In the genomic region with DNA sequence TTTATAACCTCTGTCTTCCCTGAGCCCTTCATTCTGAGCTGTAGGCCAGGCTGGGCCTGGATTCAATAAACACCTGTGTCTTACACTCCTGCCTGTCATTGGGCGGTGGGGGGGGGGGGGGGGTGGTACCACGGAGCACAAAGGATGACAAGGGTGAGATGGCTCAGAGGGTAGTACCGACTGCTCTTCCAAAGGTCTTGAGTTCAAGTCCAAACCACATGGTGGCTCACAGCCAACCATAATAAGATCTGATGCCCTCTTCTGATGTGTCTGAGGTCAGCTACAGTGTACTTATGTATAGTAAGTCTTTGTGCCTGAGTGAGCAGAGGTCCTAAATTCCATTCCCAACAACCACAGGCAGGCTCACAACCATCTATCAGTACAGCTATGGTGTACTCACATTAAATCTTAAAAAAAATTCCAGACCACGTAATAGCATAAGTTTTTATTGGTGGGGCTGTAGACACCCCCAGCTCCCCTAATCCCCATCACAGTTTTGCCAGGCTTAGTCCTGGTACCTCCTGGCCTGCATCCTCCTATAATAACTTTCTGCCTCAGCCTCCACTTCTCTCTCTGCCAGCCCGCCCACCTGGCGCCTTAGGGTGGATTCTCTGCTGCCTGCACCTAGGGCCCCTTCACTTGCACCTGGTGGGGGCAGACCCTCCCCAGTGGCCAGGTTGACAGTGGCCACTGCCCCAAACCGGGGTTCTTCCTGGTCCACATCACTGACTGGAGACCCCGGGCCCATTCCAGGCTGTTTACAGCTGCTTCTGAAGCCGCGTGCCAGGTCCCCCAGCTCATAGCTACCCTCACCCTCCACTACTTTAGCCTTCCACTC, we compare ENCODE assay signal across 10 mouse cellular contexts. TPM values are rescaled to one million over a fixed set of nuclear protein-coding genes. Genes with fewer than 3 reads are reported as not detected.
DNase-seq lines count a peak whose midpoint lies in the region; ATAC-seq lines count a peak whose summit lies in the region.
"Had no signal": no experiment of that assay in that cellular context is flagged by ENCODE, and none has a peak within 500 bp of the region (broad histone marks: within the 10 kb centered on the region; RNA-seq: fewer than 3 reads in every experiment).

No protein-coding gene starts in this region.

- WGBS in neural tube, embryonic 11.5 days = 70% methylated on average over 8 of the region's 10 CpGs
- WGBS in liver, embryonic 11.5 days = 58% methylated on average over 10 of the region's 10 CpGs

- no peaks in the 10 kb centered on the region for H3K27me3 ChIP-seq in neural tube, embryonic 11.5 days (ENCODE audit: control insufficient read depth, insufficient read depth, low read length)
- no peaks in the 10 kb centered on the region for H3K27me3 ChIP-seq in liver, embryonic 11.5 days (replicated peaks; ENCODE audit: control insufficient read depth, insufficient read depth, low read length)

- no peaks in the 10 kb centered on the region for H3K9me3 ChIP-seq in neural tube, embryonic 11.5 days (ENCODE audit: control insufficient read depth, low read length)
- H3K9me3 ChIP-seq in liver, embryonic 11.5 days (ENCODE audit: control insufficient read depth, low read length) = no peaks in the 10 kb centered on the region

- no peak overlapping the region for H3K4me3 ChIP-seq in neural tube, embryonic 11.5 days (ENCODE audit: low read depth, low read length)
- no peak overlapping the region for H3K4me3 ChIP-seq in liver, embryonic 11.5 days (ENCODE audit: low read depth, low read length)

- H3K9ac ChIP-seq in neural tube, embryonic 11.5 days (ENCODE audit: low read length) = no peak overlapping the region
- no peak overlapping the region for H3K9ac ChIP-seq in liver, embryonic 11.5 days (ENCODE audit: low read depth, low read length)

- DNase-seq in cerebellum, adult 11-12 months = peak; percentile 46
- no peak for DNase-seq in cerebellum, adult 11 months
- DNase-seq in neural tube, embryonic 11.5 days (ENCODE audit: low spot score) = no peak
- DNase-seq in neural tube, embryonic 10.5 days (ENCODE audit: extremely low spot score, low spot score) = no peak
- peak; percentile 34 for DNase-seq in liver, embryonic 11.5 days (ENCODE audit: low spot score)
- no peak for DNase-seq in urinary bladder, postnatal 25 days (ENCODE audit: low spot score)
- no peak for DNase-seq in yolk sac, embryonic 10.5 days (ENCODE audit: low spot score)
- DNase-seq in thymus, adult 18-20 months = no peak
- DNase-seq: B cell, adult 2 months; thymus, postnatal 4 days had no signal

- H3K27ac ChIP-seq in neural tube, embryonic 11.5 days (ENCODE audit: low read depth, low read length) = no peak overlapping the region
- no peak overlapping the region for H3K27ac ChIP-seq in liver, embryonic 11.5 days (ENCODE audit: low read depth, low read length)

- ATAC-seq in neural tube, embryonic 11.5 days (ENCODE audit: insufficient read depth, low FRiP score, low TSS enrichment) = peak; percentile 19; the same call in 1 of the 2 replicates
- ATAC-seq in liver, embryonic 11.5 days (replicated peaks; ENCODE audit: low FRiP score) = peak; percentile 27

- H3K4me2 ChIP-seq in neural tube, embryonic 11.5 days (ENCODE audit: low read depth) = no peak overlapping the region
- H3K4me2 ChIP-seq in liver, embryonic 11.5 days = no peak overlapping the region

- no peaks in the 10 kb centered on the region for H3K4me1 ChIP-seq in neural tube, embryonic 11.5 days (ENCODE audit: control insufficient read depth, insufficient read depth, low read length)
- H3K4me1 ChIP-seq in liver, embryonic 11.5 days (replicated peaks; ENCODE audit: control insufficient read depth, insufficient read depth, low read length) = no peaks in the 10 kb centered on the region; the same call in 1 of the 2 replicates

- peaks cover 58% of the 10 kb centered on the region for H3K36me3 ChIP-seq in neural tube, embryonic 11.5 days (ENCODE audit: control insufficient read depth, insufficient read depth, low read length)
- H3K36me3 ChIP-seq in liver, embryonic 11.5 days (ENCODE audit: control insufficient read depth, insufficient read depth, low read length) = peaks cover 42% of the 10 kb centered on the region

RNA-seq across cellular contexts. Expression of gene Prtn3, which starts 9.7 kb away (rescaled TPM):
- polyA plus RNA-seq in neural tube, embryonic 11.5 days (2014; fragmentation: Nextera tagmentation; extraction: Ambion mirVana) = 12.5 and 13.7 TPM in 2 replicates
- polyA plus RNA-seq in liver, embryonic 11.5 days (2014; fragmentation: Nextera tagmentation; extraction: Ambion mirVana) = 50.9 and 52.4 TPM in 2 replicates

RNA-seq across cellular contexts. Expression of gene Plppr3, which starts 9.9 kb away (rescaled TPM):
- 142 and 156 TPM in 2 replicates for polyA plus RNA-seq in neural tube, embryonic 11.5 days (2014; fragmentation: Nextera tagmentation; extraction: Ambion mirVana)
- polyA plus RNA-seq in liver, embryonic 11.5 days (2014; fragmentation: Nextera tagmentation; extraction: Ambion mirVana) = 17.6 and 20.9 TPM in 2 replicates

RNA-seq across cellular contexts. Expression of gene Ptbp1, which starts 10.3 kb away (rescaled TPM):
- 215 and 216 TPM in 2 replicates for polyA plus RNA-seq in neural tube, embryonic 11.5 days (2014; fragmentation: Nextera tagmentation; extraction: Ambion mirVana)
- polyA plus RNA-seq in liver, embryonic 11.5 days (2014; fragmentation: Nextera tagmentation; extraction: Ambion mirVana) = 329 and 336 TPM in 2 replicates

RNA-seq across cellular contexts. Expression of gene Elane, which starts 21.5 kb away (rescaled TPM):
- 0.66 TPM in 1 of 2 replicates, not detected in the other for polyA plus RNA-seq in neural tube, embryonic 11.5 days (2014; fragmentation: Nextera tagmentation; extraction: Ambion mirVana)
- 11.1 and 11.8 TPM in 2 replicates for polyA plus RNA-seq in liver, embryonic 11.5 days (2014; fragmentation: Nextera tagmentation; extraction: Ambion mirVana)

RNA-seq across cellular contexts. Expression of gene Cfd, which starts 26.1 kb away (rescaled TPM):
- polyA plus RNA-seq in neural tube, embryonic 11.5 days (2014; fragmentation: Nextera tagmentation; extraction: Ambion mirVana) = not detected in 2 replicates
- not detected in 2 replicates for polyA plus RNA-seq in liver, embryonic 11.5 days (2014; fragmentation: Nextera tagmentation; extraction: Ambion mirVana)

Comparison
In these comparisons a context has a peak if more than half of its experiments do, and no peak if none do; other contexts are left out.
1. DNase-seq: peak in cerebellum, adult 11-12 months (single experiment) and liver, embryonic 11.5 days (single experiment); none in cerebellum, adult 11 months (single experiment), neural tube, embryonic 11.5 days (single experiment), neural tube, embryonic 10.5 days (single experiment), urinary bladder, postnatal 25 days (single experiment), yolk sac, embryonic 10.5 days (single experiment) and thymus, adult 18-20 months (0 of 2).